Mouse (Mus musculus): ENCODE results near the gene Acss1.

Acss1 gene

GRCm38 (mm10) chr2:150667820-150668766 lies at the start of gene Acss1:
Gene Acss1 (minus strand): TSS chr2:150668500.
- TF ChIP-seq GATA4 (IDR thresholded peaks at IDR 0.05; ENCODE audit: insufficient replicate concordance, low read length): no peak

- TF ChIP-seq GATA4 (IDR thresholded peaks at IDR 0.05; ENCODE audit: insufficient replicate concordance, low read length): no peak
These were observed 43.9 kb upstream of the Acss1 start for GRCm38 (mm10) chr2:150712167-150712674.

- TF ChIP-seq GATA4 (IDR thresholded peaks at IDR 0.05; ENCODE audit: insufficient replicate concordance, low read length): no peak
These were observed 23.3 kb upstream of the Acss1 start for GRCm38 (mm10) chr2:150691481-150692170.

GRCm38 (mm10) chr2:150690216-150690615 lies 21.9 kb upstream of the Acss1 start:
- no peak for TF ChIP-seq GATA4 (IDR thresholded peaks at IDR 0.05; ENCODE audit: insufficient replicate concordance, low read length)

- TF ChIP-seq GATA4 (IDR thresholded peaks at IDR 0.05; ENCODE audit: insufficient replicate concordance, low read length): no peak
These were observed 21.0 kb upstream of the Acss1 start, which contains the start of gene Vsx1 for GRCm38 (mm10) chr2:150689223-150689800. Gene Vsx1 (minus strand): TSS chr2:150689360.

- no peak for TF ChIP-seq GATA4 (IDR thresholded peaks at IDR 0.05; ENCODE audit: insufficient replicate concordance, low read length)
These were observed 20.4 kb upstream of the Acss1 start for GRCm38 (mm10) chr2:150688541-150689186.

- TF ChIP-seq GATA4 (IDR thresholded peaks at IDR 0.05; ENCODE audit: insufficient replicate concordance, low read length): no peak
These were observed 19.7 kb upstream of the Acss1 start for GRCm38 (mm10) chr2:150687871-150688540.

- TF ChIP-seq GATA4 (IDR thresholded peaks at IDR 0.05; ENCODE audit: insufficient replicate concordance, low read length): no peak
These were observed 17.1 kb upstream of the Acss1 start for GRCm38 (mm10) chr2:150685389-150685788.

- no peak for TF ChIP-seq GATA4 (IDR thresholded peaks at IDR 0.05; ENCODE audit: insufficient replicate concordance, low read length)
These were observed 16.2 kb upstream of the Acss1 start for GRCm38 (mm10) chr2:150684451-150684850.

GRCm38 (mm10) chr2:150681581-150681980 lies 13.3 kb upstream of the Acss1 start:
- TF ChIP-seq GATA4 (IDR thresholded peaks at IDR 0.05; ENCODE audit: insufficient replicate concordance, low read length): no peak

- TF ChIP-seq GATA4 (IDR thresholded peaks at IDR 0.05; ENCODE audit: insufficient replicate concordance, low read length): no peak
These were observed 10.1 kb upstream of the Acss1 start for GRCm38 (mm10) chr2:150678392-150678791.

GRCm38 (mm10) chr2:150675525-150675924 lies 7.2 kb upstream of the Acss1 start:
- TF ChIP-seq GATA4 (IDR thresholded peaks at IDR 0.05; ENCODE audit: insufficient replicate concordance, low read length): no peak

GRCm38 (mm10) chr2:150674900-150675299 lies 6.6 kb upstream of the Acss1 start:
- no peak for TF ChIP-seq GATA4 (IDR thresholded peaks at IDR 0.05; ENCODE audit: insufficient replicate concordance, low read length)

GRCm38 (mm10) chr2:150673929-150674328 lies 5.6 kb upstream of the Acss1 start:
- TF ChIP-seq GATA4 (IDR thresholded peaks at IDR 0.05; ENCODE audit: insufficient replicate concordance, low read length): no peak
